Mouse (Mus musculus) bone marrow macrophage, adult 2 months (primary cell): ENCODE data around the gene Bcl2.

ENCODE experiments used
- CTCF ChIP-seq: IDR thresholded peaks from 2 replicates; pipeline ENCODE4 v1.5.1; 2012; ENCODE audit warnings: low read depth, mild to moderate bottlenecking, low read length, moderate library complexity
- POLR2A ChIP-seq: IDR thresholded peaks from 2 replicates; pipeline ENCODE4 v1.6.1; 2012; ENCODE audit warnings: mild to moderate bottlenecking, low read depth, low read length, borderline replicate concordance

GRCm38 (mm10) chr1:106658293-106658847 lies 55.7 kb downstream of the Bcl2 start:
- no peak for TF ChIP-seq CTCF
- no peak for TF ChIP-seq POLR2A
